Mouse (Mus musculus): ENCODE measurements around the gene Tmem204.
"Not testable (repeated sequence)": the region's sequence is repeated elsewhere in the genome, so short reads cannot be mapped to it uniquely, and the experiment has no call there.

The Tmem204 gene

GRCm38 (mm10) chr17:25083444-25083931 lies at the start of gene Tmem204:
Gene Tmem204, minus strand, starts transcription at chr17:25083591.
- DNase-seq (ENCODE audit: low spot score in 2 of 2), result no peak

GRCm38 (mm10) chr17:25130060-25130459 lies 46.7 kb upstream of the Tmem204 start:
- no peak for DNase-seq (ENCODE audit: low spot score in 2 of 2)

- DNase-seq (ENCODE audit: low spot score in 2 of 2), result no peak
These were observed 44.3 kb upstream of the Tmem204 start for GRCm38 (mm10) chr17:25127681-25128080.

- DNase-seq (ENCODE audit: low spot score in 2 of 2), result no peak
These were observed 43.7 kb upstream of the Tmem204 start for GRCm38 (mm10) chr17:25127079-25127478.

GRCm38 (mm10) chr17:25125442-25126060 lies 42.2 kb upstream of the Tmem204 start:
- DNase-seq (ENCODE audit: low spot score in 2 of 2), result not testable (repeated sequence)

GRCm38 (mm10) chr17:25123979-25124378 lies 40.6 kb upstream of the Tmem204 start:
- no peak for DNase-seq (ENCODE audit: low spot score in 2 of 2)

GRCm38 (mm10) chr17:25120406-25120805 lies 37.0 kb upstream of the Tmem204 start, which contains the start of gene Ptx4:
Gene Ptx4, plus strand, starts transcription at chr17:25120760.
- no peak for DNase-seq (ENCODE audit: low spot score in 2 of 2)

GRCm38 (mm10) chr17:25117263-25117662 lies 33.9 kb upstream of the Tmem204 start:
- DNase-seq (ENCODE audit: low spot score in 2 of 2), result no peak

GRCm38 (mm10) chr17:25115664-25116432 lies 32.5 kb upstream of the Tmem204 start, which contains the start of gene Telo2:
Gene Telo2, minus strand, starts transcription at chr17:25115967.
- DNase-seq (ENCODE audit: low spot score in 2 of 2), result peak; percentile 91 to 93

- no peak for DNase-seq (ENCODE audit: low spot score in 2 of 2)
These were observed 31.7 kb upstream of the Tmem204 start for GRCm38 (mm10) chr17:25114908-25115645.

GRCm38 (mm10) chr17:25112423-25112810 lies 29.0 kb upstream of the Tmem204 start:
- no peak for DNase-seq (ENCODE audit: low spot score in 2 of 2)

GRCm38 (mm10) chr17:25111739-25112422 lies 28.5 kb upstream of the Tmem204 start:
- DNase-seq (ENCODE audit: low spot score in 2 of 2), result peak; percentile 21 to 51

- no peak for DNase-seq (ENCODE audit: low spot score in 2 of 2)
These were observed 27.8 kb upstream of the Tmem204 start for GRCm38 (mm10) chr17:25111220-25111619.

- DNase-seq (ENCODE audit: low spot score in 2 of 2), result no peak
These were observed 27.2 kb upstream of the Tmem204 start for GRCm38 (mm10) chr17:25110590-25110989.

- no peak for DNase-seq (ENCODE audit: low spot score in 2 of 2)
These were observed 26.2 kb upstream of the Tmem204 start for GRCm38 (mm10) chr17:25109578-25109977.

- no peak for DNase-seq (ENCODE audit: low spot score in 2 of 2)
These were observed 24.4 kb upstream of the Tmem204 start for GRCm38 (mm10) chr17:25107786-25108185.

- no peak for DNase-seq (ENCODE audit: low spot score in 2 of 2)
These were observed 17.9 kb upstream of the Tmem204 start for GRCm38 (mm10) chr17:25101338-25101737.

- no peak for DNase-seq (ENCODE audit: low spot score in 2 of 2)
These were observed 16.7 kb upstream of the Tmem204 start for GRCm38 (mm10) chr17:25100052-25100451.

- no peak for DNase-seq (ENCODE audit: low spot score in 2 of 2)
These were observed 12.8 kb upstream of the Tmem204 start for GRCm38 (mm10) chr17:25096221-25096620.

- no peak for DNase-seq (ENCODE audit: low spot score in 2 of 2)
These were observed 7.1 kb upstream of the Tmem204 start for GRCm38 (mm10) chr17:25090450-25090849.

- DNase-seq (ENCODE audit: low spot score in 2 of 2), result no peak
These were observed 5.8 kb upstream of the Tmem204 start for GRCm38 (mm10) chr17:25089158-25089557.

- no peak for DNase-seq (ENCODE audit: low spot score in 2 of 2)
These were observed 3.3 kb upstream of the Tmem204 start for GRCm38 (mm10) chr17:25086724-25087123.
